Mouse (Mus musculus): ENCODE measurements around the gene Igfbp2. TPM values are rescaled to one million over a fixed set of nuclear protein-coding genes. Genes with fewer than 3 reads are reported as not detected.

The Igfbp2 gene
- polyA plus RNA-seq, 1 experiment from 2014 or later, result 93.5 TPM

GRCm38 (mm10) chr1:72887910-72888309, 63.6 kb downstream of the Igfbp2 start:
- ATAC-seq (ENCODE audit: insufficient number of reproducible peaks, low FRiP score), result no peak
- Histone ChIP-seq H3K9me3 (replicated peaks) (no peaks in the 10 kb centered on the region), H3K27ac (ENCODE audit: poor library complexity, severe bottlenecking) (no peak overlapping the region), H3K4me3 (no peak overlapping the region), H3K9ac (no peak overlapping the region), H3K4me1 (replicated peaks) (0 out of 2 replicates have a peak, but pooled peaks cover 9% of the 10 kb centered on the region), H3K36me3 (no peaks in the 10 kb centered on the region), H3K4me2 (no peak overlapping the region), H3K27me3 (replicated peaks) (no peaks in the 10 kb centered on the region)
- 17% methylated on average over 1 of the region's 1 CpGs for WGBS

GRCm38 (mm10) chr1:72895821-72896220, 71.5 kb downstream of the Igfbp2 start:
- 73% methylated on average over 2 of the region's 2 CpGs for WGBS
- Histone ChIP-seq H3K9ac (no peak overlapping the region), H3K4me3 (no peak overlapping the region), H3K27ac (ENCODE audit: poor library complexity, severe bottlenecking) (no peak overlapping the region), H3K36me3 (no peaks in the 10 kb centered on the region), H3K4me1 (replicated peaks) (0 out of 2 replicates have a peak, but pooled peaks cover 5% of the 10 kb centered on the region), H3K27me3 (replicated peaks) (no peaks in the 10 kb centered on the region), H3K9me3 (replicated peaks) (no peaks in the 10 kb centered on the region), H3K4me2 (no peak overlapping the region)
- ATAC-seq (ENCODE audit: insufficient number of reproducible peaks, low FRiP score), result no peak

Other genes starting within 250 kb of the Igfbp2 start
- 18.5 and 18.7 TPM in 2 replicates for gene Smarcal1, start 241.3 kb upstream of the Igfbp2 start, polyA plus RNA-seq (2016; fragmentation: Nextera tagmentation; extraction: Ambion mirVana)
- gene Ankar, start 123.9 kb upstream of the Igfbp2 start, polyA plus RNA-seq (2016; fragmentation: Nextera tagmentation; extraction: Ambion mirVana), result not detected in 2 replicates
- gene Rpl37a, start 113.2 kb upstream of the Igfbp2 start, polyA plus RNA-seq (2016; fragmentation: Nextera tagmentation; extraction: Ambion mirVana), result 1,106 and 1,125 TPM in 2 replicates
- 179 and 184 TPM in 2 replicates for gene Igfbp5, start 50.4 kb downstream of the Igfbp2 start, polyA plus RNA-seq (2016; fragmentation: Nextera tagmentation; extraction: Ambion mirVana)
- gene Tnp1, start 191.4 kb downstream of the Igfbp2 start, polyA plus RNA-seq (2016; fragmentation: Nextera tagmentation; extraction: Ambion mirVana), result not detected in 2 replicates